Mouse (Mus musculus) MEL (cell line): Measurements from ENCODE around the gene 4930558K02Rik.

Experiments
- BHLHE40 ChIP-seq: IDR thresholded peaks from 2 replicates; pipeline ENCODE4 v1.6.1; 2012; ENCODE audit warnings: low read depth, mild to moderate bottlenecking, inconsistent platforms, low read length, improper control_type of control experiment, borderline replicate concordance
- CTCF ChIP-seq, 3 experiments: IDR thresholded peaks in 2 of 3; conservative IDR thresholded peaks in 1 of 3; 2 replicates each; pipeline ENCODE4 v1.5.1; 2011 to 2012; ENCODE audit warnings: low read length in 3 of 3, low read depth in 2 of 3, mild to moderate bottlenecking in 2 of 3, improper control_type of control experiment in 1 of 3, inconsistent platforms in 1 of 3, mixed read lengths in 1 of 3, moderate library complexity in 1 of 3; ENCODE audit not compliant: control insufficient read depth in 1 of 3, insufficient read depth in 1 of 3, poor library complexity in 1 of 3, severe bottlenecking in 1 of 3
- E2F4 ChIP-seq: IDR thresholded peaks from 2 replicates; pipeline ENCODE4 v1.6.1; 2011; ENCODE audit warnings: low read depth, low read length, improper control_type of control experiment, borderline replicate concordance
- EP300 ChIP-seq, 2 experiments: IDR thresholded peaks; 2 replicates each; pipeline ENCODE4 v1.6.1; 2011; ENCODE audit warnings: improper control_type of control experiment in 2 of 2, low read length in 2 of 2, low read depth in 1 of 2, mild to moderate bottlenecking in 1 of 2
- GATA1 ChIP-seq: IDR thresholded peaks from 2 replicates; pipeline ENCODE4 v1.6.1; 2011; ENCODE audit warnings: low read depth, low read length, improper control_type of control experiment
- MAX ChIP-seq: IDR thresholded peaks from 2 replicates; pipeline ENCODE4 v1.6.1; 2011; ENCODE audit warnings: low read length, improper control_type of control experiment
- MEF2A ChIP-seq: IDR thresholded peaks from 2 replicates; pipeline ENCODE4 v1.6.1; 2014; ENCODE audit warnings: low read depth, mild to moderate bottlenecking, inconsistent platforms, low read length, improper control_type of control experiment; ENCODE audit not compliant: poor library complexity, insufficient replicate concordance, severe bottlenecking; ENCODE audit errors: extremely low read depth
- POLR2A ChIP-seq, 2 experiments: IDR thresholded peaks; 2 replicates each; pipeline ENCODE4 v1.6.1; 2011 to 2012; ENCODE audit warnings: low read length in 2 of 2, mild to moderate bottlenecking in 2 of 2, control low read depth in 1 of 2, improper control_type of control experiment in 1 of 2, low read depth in 1 of 2, moderate library complexity in 1 of 2; ENCODE audit not compliant: control insufficient read depth in 1 of 2, insufficient read depth in 1 of 2, poor library complexity in 1 of 2
- RAD21 ChIP-seq: IDR thresholded peaks from 2 replicates; pipeline ENCODE4 v1.6.1; 2011; ENCODE audit warnings: mild to moderate bottlenecking, low read depth, low read length, improper control_type of control experiment
- SMC3 ChIP-seq: IDR thresholded peaks from 2 replicates; pipeline ENCODE4 v1.6.1; 2011; ENCODE audit warnings: low read depth, low read length, improper control_type of control experiment
- USF1 ChIP-seq: IDR thresholded peaks from 2 replicates; pipeline ENCODE4 v1.6.1; 2014; ENCODE audit warnings: low read depth, mild to moderate bottlenecking, inconsistent platforms, low read length, improper control_type of control experiment, moderate library complexity
- USF2 ChIP-seq, 2 experiments: IDR thresholded peaks; 2 replicates each; pipeline ENCODE4 v1.6.1; 2011 to 2012; ENCODE audit warnings: improper control_type of control experiment in 2 of 2, low read length in 2 of 2, borderline replicate concordance in 1 of 2, inconsistent platforms in 1 of 2, low read depth in 1 of 2, mild to moderate bottlenecking in 1 of 2; ENCODE audit not compliant: insufficient read depth in 1 of 2
- ZKSCAN1 ChIP-seq: IDR thresholded peaks from 2 replicates; pipeline ENCODE4 v1.6.1; 2012; ENCODE audit warnings: low read depth, mild to moderate bottlenecking, inconsistent platforms, low read length, improper control_type of control experiment, moderate library complexity
- ZNF384 ChIP-seq: IDR thresholded peaks from 2 replicates; pipeline ENCODE4 v1.6.1; 2012; ENCODE audit warnings: low read depth, mild to moderate bottlenecking, inconsistent platforms, low read length, improper control_type of control experiment

GRCm38 (mm10) chr1:161980046-161980445, 610 bp upstream of the 4930558K02Rik start:
- TF ChIP-seq RAD21 (no peak), MEF2A (no peak), SMC3 (no peak), MAX (no peak), GATA1 (no peak), POLR2A (IDR thresholded peaks at IDR 0.05; ENCODE audit: control insufficient read depth in 1 of 2, insufficient read depth in 1 of 2, low read depth in 1 of 2, low read length in 2 of 2, poor library complexity in 1 of 2) (no peak), CTCF (IDR thresholded peaks at IDR 0.05 in 2 of 3, conservative IDR thresholded peaks at IDR 0.05 in 1 of 3; ENCODE audit: control insufficient read depth in 1 of 3, insufficient read depth in 1 of 3, low read depth in 2 of 3, low read length in 3 of 3, poor library complexity in 1 of 3, severe bottlenecking in 1 of 3) (no peak), EP300 (IDR thresholded peaks at IDR 0.05; ENCODE audit: low read depth in 1 of 2, low read length in 2 of 2) (no peak), USF1 (no peak), ZKSCAN1 (no peak), BHLHE40 (no peak), E2F4 (no peak), USF2 (IDR thresholded peaks at IDR 0.05; ENCODE audit: borderline replicate concordance in 1 of 2, insufficient read depth in 1 of 2, low read depth in 1 of 2, low read length in 2 of 2) (no peak), ZNF384 (no peak)
